Mouse (Mus musculus) neural tube, embryonic 10.5 days (tissue): ENCODE results near the gene Hes2.
A peak's percentile ranks its signal among the peaks of the same experiment; 100 is the strongest.

ENCODE experiments used
- DNase-seq: peaks from one replicate; pipeline ENCODE4 v3.0.0-alpha.2; 2017; ENCODE audit warnings: low spot score; ENCODE audit errors: extremely low spot score

Hes2 gene

DNA sequence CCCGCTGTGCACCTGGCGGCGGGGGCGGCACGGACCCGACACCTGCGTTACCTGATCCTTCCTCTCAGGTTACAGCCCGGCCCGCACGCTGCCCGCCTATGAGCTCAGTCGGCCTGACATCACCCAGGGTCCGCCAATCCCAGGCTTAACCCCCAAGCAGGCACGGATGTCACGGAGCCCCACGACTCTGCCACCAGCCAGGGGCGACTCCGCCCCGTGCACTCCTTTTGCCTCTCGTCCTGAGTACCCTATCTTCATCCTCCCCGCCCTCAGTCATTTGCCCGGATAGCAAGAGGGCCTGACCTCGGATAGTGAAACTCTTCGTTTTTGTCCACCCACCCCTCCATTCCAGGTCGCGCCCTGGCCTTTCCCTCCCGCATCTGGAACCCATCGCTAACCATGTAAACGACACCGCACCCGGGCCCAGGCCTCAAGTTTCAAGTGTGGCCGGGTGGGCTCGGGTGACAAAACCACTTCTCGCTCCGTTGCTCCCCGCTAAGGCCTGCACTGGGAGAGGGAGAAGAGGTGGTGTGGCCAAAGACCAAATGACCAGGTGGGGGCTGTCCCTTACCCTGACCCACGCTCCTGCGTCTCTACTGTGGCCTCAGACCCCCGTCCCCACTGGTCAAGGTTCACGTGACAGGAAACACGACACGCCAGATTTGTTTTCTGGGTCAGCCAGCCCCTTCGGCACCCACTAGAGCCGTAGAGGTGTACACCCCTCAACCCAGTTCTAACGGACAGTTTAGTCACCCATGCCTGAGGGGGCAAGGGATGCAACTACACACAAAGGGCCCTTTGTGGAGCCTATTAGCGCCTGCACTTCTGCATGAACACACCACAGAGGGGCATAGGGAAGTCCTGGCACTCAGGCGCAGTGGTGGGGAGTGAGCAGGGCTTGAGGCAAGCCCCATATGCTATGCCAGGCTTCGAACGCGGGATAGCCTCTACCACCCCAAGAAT lies 26.6 kb upstream of the Hes2 start:
- DNase-seq = peak; percentile 56

DNA sequence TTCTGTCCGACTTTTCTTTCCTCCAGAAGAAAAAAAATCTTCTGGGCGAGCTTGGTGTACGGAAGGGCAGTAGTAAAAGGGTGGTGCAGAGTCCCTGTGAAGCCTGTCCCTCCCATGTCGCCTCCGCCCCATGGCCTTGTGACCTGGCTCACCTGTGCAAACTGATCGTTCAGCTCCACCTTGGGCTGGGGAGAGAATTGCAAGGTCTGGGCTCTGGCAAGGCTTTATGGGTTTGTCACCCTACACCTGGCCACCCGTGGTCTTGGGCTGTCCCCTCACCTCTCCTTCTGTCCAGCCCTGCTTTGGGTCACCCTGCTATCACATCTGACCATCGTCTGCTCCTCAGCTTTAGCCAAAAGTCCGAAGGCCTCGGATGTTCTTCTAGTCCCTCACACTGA lies 25.9 kb upstream of the Hes2 start:
- DNase-seq = no peak

DNA sequence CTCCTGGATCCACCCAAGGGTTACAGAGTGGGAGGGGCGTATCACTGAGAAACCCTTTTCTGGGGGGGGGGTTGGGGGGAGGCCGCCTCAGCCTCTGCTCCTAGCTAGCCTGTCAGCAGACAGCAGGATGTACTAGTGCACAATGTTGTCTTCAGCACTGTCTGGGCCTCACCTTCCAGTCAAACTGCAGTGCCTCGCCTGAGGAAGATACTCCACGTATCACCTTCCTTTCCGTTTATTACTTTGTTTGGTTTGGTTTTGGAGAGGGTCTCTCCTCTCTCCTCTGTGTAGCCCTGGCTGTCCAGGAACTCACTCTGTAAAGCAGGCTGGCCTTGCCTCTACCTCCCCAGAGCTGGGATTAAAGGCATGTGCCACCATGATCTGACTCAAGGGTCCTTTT lies 25.5 kb upstream of the Hes2 start:
- DNase-seq = no peak

DNA sequence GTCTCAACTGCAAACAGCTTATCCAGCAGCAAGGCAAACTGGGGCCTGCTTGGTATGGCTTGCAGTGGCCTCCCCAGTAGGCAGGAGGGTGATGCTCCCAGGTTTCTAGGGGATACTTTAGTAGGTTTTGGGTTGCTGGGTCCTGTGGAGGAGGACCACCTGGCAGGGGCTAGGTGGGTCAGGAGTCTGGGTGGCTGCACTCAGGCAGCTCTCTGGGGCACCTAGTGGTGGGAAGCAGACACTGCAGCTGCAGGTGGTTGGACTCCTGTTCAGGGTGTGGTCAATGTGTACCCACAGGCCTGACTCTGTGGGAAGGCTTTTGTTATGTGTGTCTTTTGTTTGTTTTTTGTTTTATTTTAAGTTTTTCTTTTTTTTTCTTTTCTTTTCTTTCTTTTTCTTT lies 24.2 kb upstream of the Hes2 start:
- no peak for DNase-seq

DNA sequence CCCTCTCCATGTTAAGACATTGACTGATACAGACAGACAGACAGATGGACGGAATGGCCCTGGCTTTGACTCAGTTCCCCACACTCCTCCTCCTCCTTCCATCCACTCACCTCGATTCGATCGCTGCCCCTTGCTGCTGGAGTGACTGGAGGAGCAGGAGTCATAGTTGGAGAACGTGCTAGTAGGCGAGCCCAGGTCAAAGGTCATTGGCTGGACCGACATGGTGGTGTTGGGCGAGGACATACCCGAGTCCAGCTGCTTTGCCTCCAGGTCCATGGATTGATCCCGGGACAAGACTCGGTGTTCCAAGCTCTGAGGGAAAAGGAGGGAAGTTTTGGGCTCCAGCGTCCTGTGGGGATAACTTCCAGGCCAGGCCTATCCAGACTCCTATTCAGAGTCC lies 23.3 kb upstream of the Hes2 start:
- no peak for DNase-seq

DNA sequence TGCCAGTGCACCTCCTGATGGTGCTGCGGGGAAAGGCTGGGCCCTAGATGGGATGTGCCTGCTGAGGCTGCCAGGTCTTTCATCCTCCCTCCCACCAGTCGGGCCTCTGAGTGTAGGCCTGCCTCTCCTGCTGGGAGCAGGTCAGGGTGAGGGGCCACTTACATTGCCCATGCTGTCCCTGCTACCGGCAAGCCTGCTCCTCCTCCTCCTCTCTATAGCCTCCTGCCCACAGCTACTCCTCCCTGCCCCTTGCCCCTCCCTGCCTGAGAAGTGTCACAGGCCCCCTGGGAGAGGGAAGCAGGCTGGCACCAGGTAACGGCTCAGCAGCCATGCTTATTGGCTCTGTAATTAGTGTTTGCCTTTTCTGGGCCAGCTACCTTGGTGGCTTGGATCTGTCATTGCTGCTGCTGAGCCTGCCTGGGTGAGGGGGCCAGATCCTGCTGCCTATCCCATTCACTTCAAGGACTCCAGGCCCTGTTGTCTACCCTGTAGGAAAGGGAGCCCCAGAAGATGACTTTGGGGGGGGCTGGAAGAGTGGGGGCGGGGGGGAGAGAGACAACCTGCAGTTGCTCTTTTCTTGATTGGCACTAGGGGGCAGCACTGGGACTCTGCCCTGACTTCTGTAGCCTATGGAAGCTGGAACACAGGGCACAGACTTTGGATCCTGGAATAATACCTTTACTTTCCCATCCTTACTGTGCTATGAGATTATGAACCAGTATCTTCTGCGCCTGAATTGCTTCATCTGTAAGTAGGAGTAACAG lies 22.4 kb upstream of the Hes2 start:
- no peak for DNase-seq

DNA sequence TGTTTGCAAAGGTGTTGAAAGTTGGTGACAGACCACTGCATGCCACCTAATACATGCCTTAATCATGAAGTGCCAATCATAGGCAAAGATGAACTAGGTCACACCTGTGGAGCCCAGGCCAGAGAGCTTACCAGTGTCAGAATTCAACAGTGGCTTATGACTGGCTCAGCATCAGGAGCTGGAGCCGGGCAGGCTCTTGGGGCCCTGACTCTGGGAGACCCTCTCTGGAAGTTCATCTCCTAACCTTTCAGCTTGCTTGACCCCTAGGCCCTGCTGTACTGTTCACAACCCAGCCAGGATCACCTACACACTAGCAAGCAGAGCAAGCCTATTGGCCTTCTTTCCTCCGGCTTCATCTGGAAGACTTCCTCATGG lies 21.8 kb upstream of the Hes2 start:
- no peak for DNase-seq

DNA sequence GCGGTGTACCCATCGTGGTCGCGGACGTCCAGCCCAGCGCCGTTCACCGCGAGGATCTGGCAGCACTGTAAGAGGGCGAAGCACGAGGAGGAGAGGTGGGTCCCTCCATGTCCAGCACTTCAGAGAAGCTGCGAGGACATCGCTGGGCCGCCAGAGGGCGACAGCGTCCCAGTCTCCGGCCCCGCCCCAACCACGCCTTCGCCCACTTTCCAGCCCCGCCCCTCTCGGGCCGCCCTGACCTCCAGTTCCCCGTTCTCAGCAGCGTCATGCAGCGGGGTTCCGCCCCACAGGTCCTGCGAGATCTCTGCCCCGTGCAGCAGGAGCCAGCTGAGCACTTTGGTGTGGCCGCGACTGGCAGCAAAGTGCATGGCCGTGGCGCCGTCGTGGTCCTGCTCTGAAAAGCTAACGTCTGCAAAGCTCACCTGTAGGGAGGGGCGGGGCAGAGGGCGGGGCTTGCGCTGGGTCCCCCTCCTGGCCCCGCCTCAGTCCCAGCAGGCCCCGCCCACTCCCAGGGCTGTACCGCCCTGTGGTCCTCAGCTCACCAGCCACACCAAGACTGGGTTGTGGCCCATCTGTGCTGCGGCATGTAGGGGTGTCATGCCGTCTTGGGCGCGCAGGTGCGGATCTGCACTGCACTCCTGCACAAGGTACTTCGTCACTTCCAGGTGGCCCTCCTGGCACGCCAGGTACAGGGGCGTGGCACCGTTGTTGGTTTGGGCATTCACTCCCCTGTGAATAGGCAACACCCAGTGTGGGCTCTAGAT lies 20.0 kb upstream of the Hes2 start:
- DNase-seq = peak; percentile 89

DNA sequence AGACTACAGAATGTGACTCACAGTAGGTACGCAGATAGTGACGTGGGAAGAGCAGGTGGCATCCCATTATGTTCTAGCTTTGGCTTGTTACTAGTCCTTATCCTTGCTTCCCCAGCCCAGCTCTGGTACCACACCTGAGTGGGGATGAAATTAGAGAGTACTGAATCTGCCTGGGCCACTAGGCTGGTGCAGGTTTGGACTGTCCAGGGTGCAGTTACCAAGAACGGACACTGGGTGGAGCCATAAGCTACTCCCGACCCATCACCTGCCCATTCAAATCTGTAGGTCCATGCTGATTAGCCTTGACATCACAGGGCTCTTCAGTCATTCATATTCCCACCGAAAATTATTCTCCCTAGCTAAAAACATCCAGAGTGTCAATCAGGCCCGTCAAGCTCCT lies 18.2 kb upstream of the Hes2 start:
- peak; percentile 59 for DNase-seq

DNA sequence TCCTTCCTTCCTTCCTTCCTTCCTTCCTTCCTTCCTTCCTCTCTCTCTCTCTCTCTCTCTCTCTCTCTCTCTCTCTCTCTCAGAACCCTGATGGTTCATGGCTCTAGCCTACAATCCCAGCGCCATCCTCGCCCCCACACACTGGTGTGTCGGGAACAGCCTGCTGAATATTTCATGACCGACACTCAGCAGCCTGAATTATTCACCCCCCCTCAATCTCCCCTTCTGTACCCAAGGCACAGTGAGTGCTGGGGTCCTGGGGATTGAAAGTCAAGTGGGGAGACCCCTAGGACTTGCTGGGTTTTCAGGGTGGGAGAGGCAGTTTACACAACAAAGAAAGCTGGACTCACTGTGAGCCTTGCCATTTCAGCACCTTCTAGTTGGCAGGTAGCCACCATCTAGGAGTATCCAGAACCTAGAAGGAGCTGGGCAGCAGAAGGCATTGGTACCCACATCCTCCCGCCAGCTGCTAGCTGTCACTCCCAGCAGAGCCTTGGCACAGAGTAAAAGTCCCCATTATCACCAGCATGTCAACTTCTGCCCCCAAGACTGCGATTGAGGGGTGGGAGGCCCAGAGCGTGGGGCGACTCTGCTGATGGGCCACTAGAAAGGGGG lies 17.0 kb upstream of the Hes2 start:
- no peak for DNase-seq

DNA sequence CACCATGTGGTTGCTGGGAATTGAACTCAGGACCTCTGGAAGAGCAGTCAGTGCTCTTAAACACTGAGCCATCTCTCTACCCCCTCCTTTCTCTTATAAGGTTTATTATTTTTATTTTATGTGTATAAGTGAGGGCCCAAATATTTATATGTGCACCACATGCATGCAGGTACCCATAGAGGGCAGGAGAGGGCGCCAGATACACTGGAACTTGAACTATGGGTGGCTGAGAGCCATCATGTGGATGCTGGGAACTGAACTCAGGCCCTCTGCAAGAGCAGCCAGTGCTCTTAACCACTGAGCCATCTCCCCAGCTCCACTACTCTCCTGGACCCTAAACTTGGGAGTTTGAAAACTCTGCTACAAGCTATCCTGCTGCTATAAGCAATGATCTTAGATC lies 15.0 kb upstream of the Hes2 start:
- no peak for DNase-seq

DNA sequence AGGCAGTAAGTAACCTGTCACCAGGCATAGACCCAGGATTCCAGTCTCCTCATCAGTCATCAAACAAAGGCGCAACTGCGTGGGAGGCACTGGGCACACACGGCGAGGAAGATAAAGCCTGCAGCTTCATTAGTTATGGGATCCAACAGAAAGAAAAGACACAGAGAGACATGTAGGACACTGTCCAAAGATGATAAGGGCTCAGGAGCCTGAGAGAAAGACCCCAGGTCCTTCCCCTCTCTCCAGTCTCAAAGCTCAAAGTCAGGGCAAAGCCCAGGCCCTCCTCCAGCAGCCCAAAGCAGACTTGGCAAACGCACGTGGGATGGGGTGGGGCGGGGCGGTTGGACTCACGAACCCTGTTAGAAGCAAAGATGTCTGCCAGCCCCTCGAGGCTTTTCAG lies 13.2 kb upstream of the Hes2 start:
- no peak for DNase-seq

DNA sequence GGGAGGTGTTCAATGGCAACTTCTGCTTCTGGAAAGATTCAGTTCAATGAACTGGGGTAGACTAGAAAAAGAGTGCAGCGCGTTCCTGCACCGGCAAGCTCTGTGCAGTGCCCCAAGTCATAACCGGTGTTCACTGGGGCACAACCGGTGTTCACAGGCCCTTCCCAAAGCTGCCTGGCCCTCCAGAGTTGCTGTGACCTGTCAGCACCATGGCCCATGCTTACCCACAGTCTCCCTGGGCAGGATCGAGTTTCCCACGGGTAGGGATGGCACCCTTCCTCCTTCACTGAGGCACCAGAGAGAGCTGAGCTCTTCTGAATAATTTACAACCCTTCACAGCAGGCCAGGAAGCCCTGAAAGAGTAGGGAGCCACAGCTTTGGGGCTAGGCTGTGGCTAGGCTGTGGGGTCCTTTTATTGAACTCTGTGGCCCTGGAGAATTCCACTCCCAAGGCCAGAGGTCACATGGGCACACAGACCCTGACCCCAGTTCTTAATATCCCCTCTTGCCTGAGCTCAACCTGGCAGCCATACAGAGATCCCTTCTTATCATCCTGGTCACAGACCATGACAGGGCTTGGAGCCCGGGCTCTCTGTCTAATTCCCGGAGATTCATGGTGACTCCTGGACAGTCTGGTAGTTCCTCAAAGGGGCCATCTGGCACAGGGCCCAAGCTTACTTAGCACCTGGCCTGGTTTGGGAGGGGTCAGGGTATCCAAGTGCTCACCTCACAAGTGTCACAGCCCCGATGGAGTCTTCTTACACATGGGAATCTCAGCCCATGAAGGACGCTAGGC lies 12.4 kb upstream of the Hes2 start:
- no peak for DNase-seq

DNA sequence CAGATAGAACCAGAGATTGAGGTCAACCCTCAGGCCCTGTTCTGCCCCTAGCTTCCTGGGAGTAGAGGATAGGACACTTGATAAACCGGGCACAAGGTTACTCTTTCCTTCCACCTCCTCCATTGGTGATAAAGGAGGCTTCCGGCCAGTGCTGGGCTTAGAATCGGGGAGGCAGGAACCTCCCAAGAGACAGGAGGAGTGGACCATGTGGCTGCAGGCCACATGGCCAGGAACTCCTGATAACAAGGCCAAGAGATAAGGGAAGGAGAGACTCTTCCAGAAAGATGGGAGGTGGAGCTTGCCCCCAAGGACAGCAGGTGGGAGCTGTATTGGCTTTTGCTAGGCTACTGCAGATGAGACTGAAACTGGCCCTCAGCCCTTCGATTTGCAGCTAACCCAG lies 8.1 kb upstream of the Hes2 start:
- no peak for DNase-seq

DNA sequence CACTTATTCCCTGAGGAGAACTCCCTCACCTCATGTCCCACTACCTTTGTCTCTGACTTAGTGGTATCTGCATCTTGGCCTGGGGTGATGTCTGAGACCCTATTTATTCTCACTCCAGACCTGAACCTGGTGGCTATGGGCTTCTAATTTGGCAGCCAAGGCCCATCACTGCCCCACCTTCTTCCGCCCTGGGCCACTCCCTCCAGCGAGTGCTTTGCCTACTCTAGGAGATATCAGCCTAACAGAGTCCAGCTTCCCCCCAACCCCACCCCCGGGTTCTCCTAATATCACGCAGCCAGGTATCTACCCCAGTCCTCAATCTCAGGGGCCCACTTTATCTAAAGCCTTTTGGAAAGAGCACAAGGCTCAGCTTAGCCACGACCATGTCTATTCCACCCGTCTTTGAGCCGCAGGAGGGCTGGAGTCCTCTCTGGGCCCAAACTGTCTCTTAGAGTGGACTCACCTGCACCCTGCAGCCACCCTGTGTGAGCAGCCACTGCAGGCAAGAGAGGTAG lies 7.2 kb upstream of the Hes2 start:
- DNase-seq = no peak

DNA sequence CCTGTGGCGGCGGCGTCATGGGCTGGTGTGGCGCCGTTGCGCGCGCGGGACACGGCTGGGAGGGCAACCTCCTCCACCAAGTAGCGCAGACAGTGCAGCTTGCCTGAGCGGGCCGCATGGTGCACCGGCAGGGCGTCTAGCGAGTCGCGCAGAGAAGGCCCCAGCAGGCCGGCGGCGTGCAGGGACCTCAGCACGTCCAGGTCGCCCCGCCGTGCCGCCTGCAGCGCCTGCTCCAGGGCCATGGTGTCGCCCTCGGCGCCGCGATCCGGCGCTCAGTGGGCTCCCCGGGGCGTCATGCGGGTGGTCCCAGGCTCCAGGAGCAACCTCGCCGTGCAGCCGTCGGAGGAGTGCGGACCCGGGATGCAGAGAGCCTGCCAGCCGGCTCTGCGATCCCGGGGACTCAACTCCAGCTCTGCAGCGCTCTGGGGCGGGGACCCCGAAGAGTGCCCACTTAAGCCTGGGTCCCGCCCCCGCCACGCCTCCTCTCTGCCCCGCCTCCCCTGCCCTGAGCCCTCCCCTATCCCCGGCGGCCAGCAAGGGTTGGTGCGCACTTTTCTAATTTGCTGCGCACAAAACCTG lies 6.6 kb upstream of the Hes2 start, which contains the start of gene Espn:
TSS of gene Espn (minus strand) at position 406 of the 579 bp plus-strand sequence.
- peak; percentile 69 for DNase-seq

DNA sequence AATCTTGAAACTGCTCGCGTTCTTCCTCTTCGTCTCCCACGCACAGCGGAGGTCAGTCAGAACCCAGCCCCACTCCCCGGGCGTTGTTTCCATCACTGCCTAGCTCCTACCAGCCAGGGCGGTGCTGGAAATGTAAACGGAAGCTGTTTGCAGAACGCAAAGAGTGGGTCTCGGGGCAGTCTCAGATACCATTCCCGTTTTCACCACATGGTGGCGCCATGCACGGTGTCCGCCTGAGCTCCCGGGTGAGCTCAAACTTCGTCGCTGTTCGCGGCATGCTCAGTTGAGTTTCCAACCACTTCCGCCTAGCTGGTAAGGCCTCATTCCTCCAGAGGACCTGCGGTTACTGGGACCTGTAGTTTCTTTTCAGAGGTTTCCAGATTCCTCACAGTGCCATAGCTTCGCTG lies 4.9 kb upstream of the Hes2 start:
- peak; percentile 89 for DNase-seq

DNA sequence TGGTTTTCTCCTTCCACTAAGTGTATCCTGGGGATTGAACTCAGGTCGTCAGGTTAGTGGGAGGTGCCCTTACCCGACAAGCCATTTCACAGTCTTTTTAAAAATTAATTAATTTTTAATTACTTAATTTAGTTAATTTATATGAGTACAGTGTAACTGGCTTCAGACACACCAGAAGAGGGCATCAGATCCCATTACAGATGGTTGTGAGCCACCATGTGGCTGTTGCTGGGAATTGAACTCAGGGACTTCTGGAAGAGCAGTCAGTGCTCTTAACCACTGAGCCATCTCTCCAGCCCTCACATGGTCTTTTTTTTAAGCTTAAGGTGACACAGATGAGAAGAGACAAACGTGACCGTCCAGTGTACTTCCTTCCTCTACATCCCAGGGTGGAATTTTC lies 3.6 kb upstream of the Hes2 start:
- DNase-seq = no peak

DNA sequence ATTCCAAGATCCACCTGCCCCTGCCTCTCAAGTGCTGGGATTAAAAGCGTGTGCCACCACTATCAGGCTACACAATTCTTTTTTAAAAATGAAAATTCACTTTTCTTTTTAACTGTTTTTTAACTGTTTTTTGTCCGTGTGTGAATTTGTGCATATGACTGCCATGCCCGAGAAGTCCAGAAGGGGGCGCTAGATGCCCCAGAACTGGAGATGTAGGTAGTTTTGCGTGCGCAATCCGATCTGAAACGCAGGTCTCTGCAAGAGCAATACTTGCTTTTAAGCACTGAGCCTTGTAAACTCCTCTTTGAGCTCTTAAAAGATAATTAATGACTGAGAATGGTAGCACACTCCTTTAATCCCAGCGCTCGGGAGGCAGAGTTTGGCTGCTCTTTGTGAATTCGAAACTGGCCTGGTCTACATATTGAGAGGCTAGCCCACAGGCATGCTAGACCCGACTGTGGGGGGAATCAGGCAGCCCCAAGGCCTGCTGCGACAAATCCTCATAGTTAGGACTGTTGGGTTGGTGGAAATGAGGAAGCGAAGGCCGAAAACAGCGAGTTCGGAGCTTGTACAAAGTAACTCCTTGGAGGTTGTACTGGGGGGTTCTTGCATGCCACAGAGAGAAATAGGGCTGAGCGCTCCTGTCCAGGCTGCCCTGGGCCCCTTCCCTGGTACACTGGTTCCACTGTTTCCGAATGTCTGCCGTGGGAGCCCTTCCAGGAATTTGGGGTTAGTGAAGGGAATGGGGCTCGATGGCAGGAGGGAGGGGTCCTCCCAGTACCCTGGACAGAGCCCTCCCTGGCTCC lies 685 bp upstream of the Hes2 start:
- DNase-seq = peak; percentile 60
